Mouse (Mus musculus) CH12F3 (cell line): ENCODE data around the gene Bves.
"Not testable (repeated sequence)": the region's sequence is repeated elsewhere in the genome, so short reads cannot be mapped to it uniquely, and the experiment has no call there.

Source experiments
- in situ Hi-C: fragments of 300-500 bp; cut with MboI; formaldehyde crosslinking; loops from 2 replicates; pipeline ENCODE4 v1.14.3; 2020; ENCODE audit warnings: low sequenced_read_pairs

Bves gene

DNA sequence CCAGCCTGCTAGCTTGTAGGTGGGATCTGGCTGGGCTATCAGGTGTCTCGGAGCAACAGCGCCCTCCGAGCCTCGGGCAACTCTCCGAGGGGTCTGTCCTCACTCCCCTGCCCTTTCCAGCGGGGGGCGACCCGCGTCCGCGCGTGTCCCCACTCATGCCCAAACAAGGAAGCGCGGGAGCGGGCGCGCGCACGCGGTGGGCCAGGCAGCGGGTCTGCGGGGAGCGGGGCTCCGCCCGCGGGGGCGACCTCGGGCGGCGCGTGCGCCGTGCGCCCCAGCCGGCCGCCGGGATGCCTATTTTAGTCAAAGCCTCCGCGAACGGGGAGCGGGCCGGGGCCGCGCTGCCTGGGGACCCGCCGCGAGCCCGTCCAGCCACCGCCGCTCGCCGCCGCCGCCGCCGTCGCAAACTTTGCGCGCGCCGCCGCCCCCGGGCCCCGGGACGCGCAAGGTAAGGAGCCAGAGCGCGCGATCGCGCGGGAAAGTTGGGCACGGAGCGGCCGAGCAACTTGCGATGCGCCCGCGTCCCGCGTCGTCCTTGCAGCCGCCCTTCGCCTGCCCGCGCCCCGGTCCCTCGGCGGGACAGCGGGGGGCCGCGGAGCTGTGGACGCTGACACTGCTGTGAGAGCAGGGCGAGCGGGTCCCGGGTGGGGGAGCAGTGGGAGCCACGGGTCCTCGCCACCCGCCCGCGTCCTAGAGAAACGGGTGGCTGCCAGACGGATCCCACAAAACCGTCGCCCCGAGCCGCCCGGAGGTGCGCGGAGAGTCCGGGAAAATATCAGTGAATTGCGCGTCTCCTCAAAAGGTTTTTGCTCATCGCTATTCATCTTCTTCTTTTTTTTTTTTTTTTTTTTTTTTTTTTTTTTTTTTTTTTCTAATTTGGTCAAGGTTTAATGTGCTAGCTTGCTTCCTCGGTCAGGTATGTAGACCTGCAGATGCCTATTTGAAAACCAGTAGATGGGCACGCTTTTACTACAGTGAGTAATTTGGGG lies at the start of gene Bves:
TSS of gene Bves (plus strand) at position 339 of the 989 bp plus-strand sequence.
- in situ Hi-C loops = no loop called here

DNA sequence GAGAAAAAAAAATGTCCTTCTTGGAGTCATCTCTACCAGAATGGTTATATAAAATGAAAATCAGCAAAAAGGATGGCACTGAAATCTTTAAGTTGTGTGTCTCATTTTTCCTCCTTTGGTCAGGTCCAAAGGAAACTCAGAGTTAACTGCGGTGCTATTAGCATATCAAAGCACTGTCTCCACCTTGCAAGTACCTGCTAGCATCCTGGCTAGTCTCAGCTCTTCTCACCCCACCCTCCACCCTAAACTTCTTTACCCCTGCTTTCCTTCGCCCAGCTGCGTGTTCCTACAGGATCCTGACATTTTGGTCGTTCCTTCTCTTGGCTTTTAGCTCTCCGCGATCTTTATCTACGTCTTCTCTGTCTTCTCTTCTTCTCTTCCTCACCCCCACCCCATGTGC lies 47.2 kb upstream of the Bves start:
- in situ Hi-C loops = no loop called here

DNA sequence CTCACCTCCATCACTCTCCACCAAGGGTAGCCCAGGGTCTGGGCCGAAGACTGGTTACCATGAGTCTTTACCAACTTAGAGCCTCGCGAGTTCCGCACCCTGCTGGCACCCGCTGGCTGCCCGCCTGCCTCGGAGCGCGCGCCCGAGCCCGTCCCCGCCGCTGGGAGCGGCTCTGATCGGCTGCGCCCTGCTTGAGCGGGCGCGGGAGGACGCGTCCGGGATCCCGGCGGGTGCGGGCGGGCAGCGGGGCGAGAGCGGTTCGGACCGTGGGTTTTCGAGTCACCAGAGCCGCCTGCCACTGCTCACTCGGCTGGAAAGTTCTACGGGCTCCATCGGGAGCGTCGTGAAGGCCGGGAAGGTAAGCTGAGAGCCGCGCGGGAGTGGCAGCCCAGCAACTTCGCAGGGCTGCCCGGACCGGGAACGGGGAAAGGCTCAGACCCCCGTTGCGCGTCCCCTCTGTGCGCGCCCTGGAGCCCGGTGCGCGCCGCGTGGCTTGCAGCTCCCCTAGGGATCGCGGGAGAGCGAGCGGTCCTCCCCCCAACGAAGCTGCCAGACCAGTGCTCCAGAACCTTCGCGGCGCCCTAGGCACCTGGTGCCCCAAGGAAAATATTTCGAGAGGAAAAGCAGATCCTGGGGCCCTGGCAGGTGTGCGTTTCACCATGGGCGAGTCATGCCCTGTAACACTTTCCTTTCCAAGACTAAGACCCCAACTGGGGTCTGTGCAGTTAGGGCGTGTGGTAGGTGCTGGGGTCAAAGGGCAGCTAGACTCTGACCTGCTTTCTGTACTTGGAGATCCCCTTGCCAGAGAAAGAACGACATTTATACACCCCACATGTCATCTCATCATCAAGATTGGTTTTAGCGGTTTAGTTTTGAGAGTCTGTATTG lies 46.1 kb upstream of the Bves start:
- in situ Hi-C loops = no loop called here

- in situ Hi-C loops = no loop called here
These were observed 45.0 kb upstream of the Bves start for GRCm38 (mm10) chr10:45290618-45291017.

- in situ Hi-C loops = not testable (repeated sequence)
These were observed 43.4 kb upstream of the Bves start for GRCm38 (mm10) chr10:45292159-45292558.

- in situ Hi-C loops = no loop called here
These were observed 40.5 kb upstream of the Bves start for GRCm38 (mm10) chr10:45295093-45295492.

DNA sequence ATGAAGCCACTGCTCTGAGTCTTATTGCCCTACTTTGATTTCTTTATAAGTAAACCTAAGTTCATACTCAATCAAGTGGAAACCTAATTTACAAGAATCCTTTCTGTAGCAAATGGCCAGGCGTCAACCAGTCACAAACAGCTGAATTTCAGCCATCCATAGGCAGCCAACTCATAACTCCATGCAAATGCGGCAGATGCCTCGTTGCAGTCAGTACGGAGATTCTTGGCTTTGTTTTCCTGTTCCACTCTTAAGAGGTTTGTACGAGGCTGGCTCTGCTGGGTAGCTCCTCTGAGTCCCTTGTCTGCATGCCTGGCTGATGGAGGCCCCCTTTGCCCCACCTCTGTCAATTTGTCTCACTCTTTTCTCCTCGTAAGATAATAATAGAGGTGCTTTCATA lies 37.1 kb upstream of the Bves start:
- in situ Hi-C loops = no loop called here

DNA sequence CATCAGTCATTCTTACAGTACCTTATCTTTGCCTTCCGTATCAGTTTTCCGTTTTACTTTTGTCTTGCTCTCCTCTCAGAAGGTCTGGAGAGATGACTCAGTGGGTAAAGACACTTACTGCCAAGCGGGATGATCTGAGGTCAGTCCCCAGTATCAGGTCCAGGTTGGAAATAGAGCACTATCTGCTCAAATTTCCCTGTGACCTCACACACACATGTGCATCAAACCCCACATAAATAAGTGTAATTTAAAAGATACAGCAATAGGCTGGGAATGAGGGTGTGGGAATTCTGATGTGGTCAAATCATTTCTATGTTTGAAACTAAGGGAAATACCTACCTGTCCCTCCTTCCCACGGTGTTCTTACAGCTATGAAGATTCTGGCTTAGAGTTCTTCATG lies 36.1 kb upstream of the Bves start:
- in situ Hi-C loops = no loop called here

GRCm38 (mm10) chr10:45303315-45304036 lies 32.1 kb upstream of the Bves start:
- in situ Hi-C loops = no loop called here

DNA sequence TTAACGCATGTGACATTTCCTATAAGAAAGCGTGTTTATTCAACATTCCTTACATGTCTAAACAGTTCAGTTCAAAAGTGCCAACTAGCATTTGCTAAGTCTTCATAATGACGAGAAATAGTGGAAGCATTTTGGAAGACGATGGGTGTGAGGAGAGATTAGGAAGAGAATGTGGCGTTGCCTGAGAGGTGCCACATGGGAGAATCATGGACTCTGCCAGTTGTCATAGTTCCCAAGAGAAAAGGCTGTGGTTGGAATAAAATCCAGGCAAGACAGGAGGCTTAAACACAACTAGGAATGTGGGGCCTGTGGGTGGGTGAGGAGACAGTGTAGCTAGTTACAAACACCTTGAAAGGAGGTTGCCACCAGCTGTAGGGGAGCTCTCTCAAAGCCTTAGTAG lies 30.4 kb upstream of the Bves start:
- in situ Hi-C loops = no loop called here

- in situ Hi-C loops = no loop called here
These were observed 24.4 kb upstream of the Bves start for GRCm38 (mm10) chr10:45311129-45311528.

GRCm38 (mm10) chr10:45311624-45312023 lies 23.9 kb upstream of the Bves start:
- in situ Hi-C loops = no loop called here

- in situ Hi-C loops = no loop called here
These were observed 20.7 kb upstream of the Bves start for GRCm38 (mm10) chr10:45314865-45315264.

DNA sequence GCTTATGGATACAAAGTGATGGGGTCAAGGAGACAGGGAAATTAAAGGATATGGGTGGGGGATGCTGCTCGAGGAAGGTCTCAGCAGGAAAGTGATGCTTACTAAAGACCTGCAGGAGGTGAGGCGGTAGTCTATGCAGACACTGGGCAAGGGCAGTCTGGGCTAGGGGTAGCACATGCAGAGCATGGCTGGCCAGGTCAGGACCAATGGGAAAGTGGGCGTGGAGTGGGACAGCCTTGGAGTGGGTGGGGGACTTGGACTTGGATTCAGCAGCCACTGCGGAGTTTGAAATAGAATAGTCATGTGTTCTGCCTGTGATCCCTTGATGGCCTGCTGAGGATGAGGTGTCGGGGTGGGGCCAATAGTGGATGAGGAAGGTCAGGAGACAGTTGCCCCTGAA lies 16.6 kb upstream of the Bves start:
- in situ Hi-C loops = no loop called here

DNA sequence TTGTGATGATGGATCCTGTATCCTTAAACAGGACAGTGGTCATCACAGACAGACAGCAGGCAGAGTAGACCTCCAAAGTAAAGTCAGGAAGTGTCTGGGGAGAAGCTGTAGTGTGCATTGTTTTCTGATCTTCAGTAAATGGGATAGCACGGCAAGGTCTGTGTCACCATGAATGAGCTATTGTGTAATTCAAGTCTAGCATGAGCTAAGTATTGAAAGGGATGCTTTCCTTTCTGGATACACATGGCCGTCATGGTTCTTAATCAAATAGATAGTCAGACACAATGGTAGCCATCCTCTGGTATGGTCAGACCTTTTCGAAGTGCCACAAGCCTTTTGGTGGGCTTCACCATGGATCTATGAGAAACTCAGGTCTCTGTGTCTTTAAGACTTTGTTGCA lies 15.3 kb upstream of the Bves start:
- in situ Hi-C loops = no loop called here

GRCm38 (mm10) chr10:45324159-45324558 lies 11.4 kb upstream of the Bves start:
- in situ Hi-C loops = no loop called here

GRCm38 (mm10) chr10:45328196-45329000 lies 7.2 kb upstream of the Bves start:
- in situ Hi-C loops = no loop called here

DNA sequence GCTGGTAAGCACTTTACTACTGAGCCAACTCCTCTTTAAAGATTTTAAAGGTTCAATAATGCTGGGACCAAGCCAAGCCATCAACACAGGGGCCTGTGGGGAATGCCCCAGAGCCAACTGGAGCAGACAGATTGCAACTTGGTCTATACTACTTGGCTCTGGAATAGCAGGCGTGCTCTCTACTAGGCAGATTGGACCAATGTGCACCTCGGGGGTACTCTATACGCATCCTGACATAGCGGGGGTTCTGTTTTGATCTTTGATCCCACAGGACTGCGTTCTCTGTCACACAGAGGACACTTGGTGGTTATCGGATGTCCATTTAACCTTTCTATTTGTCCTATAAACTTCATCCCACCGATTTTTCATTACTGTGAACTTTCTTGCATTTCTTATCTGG lies 647 bp upstream of the Bves start:
- in situ Hi-C loops = no loop called here

DNA sequence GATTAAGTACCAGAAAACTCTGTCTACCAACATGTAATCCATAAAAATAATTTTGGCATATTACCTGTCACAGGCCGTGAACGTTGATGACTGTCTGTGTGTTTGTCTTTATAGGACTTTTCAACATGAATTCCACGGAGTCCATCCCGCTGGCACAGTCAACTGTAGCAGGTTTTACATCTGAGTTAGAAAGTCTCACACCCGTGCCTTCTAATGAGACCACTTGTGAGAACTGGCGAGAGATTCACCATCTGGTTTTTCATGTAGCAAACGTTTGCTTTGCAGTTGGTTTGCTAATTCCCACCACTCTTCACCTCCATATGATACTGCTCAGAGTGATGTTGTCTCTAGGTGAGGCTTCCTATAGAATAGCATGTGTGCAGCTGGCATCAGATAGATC lies 3.5 kb downstream of the Bves start:
- in situ Hi-C loops = no loop called here

- in situ Hi-C loops = no loop called here
These were observed 8.8 kb downstream of the Bves start for GRCm38 (mm10) chr10:45344381-45344780.
